Mouse (Mus musculus): ENCODE measurements around the gene Cpox. TPM values are rescaled to one million over a fixed set of nuclear protein-coding genes. Genes with fewer than 3 reads are reported as not detected.
A peak's percentile ranks its signal among the peaks of the same experiment; 100 is the strongest.

Gene Cpox
- polyA plus RNA-seq, 1 experiment from 2014 or later = 40.9 TPM

DNA sequence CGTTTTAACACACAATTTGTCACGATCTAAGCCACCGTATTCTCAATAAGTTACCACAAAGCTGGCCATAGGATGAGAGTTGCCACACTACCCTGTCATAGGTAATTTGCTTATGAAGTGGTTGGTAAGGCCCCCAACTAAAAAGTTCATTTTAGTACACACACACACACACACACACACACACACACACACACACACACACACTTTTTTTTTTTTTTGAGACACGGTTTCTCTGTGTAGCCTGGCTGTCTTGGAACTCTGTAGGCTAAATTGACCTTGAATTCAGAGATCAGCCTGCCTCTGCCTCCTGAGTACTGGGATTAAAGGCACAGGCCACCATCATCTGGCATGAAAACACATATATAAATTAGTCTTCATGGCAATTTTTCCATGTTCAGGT, 13.8 kb downstream of the Cpox start:
- H3K9ac ChIP-seq (ENCODE audit: low read depth, low read length) = no peak overlapping the region
- no peak for TF ChIP-seq CTCF (IDR thresholded peaks at IDR 0.05; ENCODE audit: low read depth)
- no peaks in the 10 kb centered on the region for H3K36me3 ChIP-seq (ENCODE audit: insufficient read depth, low read length)
- no peaks in the 10 kb centered on the region for H3K9me3 ChIP-seq (replicated peaks; ENCODE audit: low read length)
- no peak overlapping the region for H3K4me2 ChIP-seq (ENCODE audit: low read length)
- DNase-seq (ENCODE audit: low spot score) (no peak), ATAC-seq (replicated peaks; ENCODE audit: low FRiP score, low read depth) (no peak)
- WGBS = 90% methylated on average over 4 of the region's 4 CpGs
- no peaks in the 10 kb centered on the region for H3K27me3 ChIP-seq (ENCODE audit: insufficient read depth, low read length)
- H3K4me3 ChIP-seq (replicated peaks; ENCODE audit: low read depth, low read length) = no peak overlapping the region
- no peaks in the 10 kb centered on the region for H3K4me1 ChIP-seq (replicated peaks; ENCODE audit: insufficient read depth, low read length)
- H3K27ac ChIP-seq = no peak overlapping the region

DNA sequence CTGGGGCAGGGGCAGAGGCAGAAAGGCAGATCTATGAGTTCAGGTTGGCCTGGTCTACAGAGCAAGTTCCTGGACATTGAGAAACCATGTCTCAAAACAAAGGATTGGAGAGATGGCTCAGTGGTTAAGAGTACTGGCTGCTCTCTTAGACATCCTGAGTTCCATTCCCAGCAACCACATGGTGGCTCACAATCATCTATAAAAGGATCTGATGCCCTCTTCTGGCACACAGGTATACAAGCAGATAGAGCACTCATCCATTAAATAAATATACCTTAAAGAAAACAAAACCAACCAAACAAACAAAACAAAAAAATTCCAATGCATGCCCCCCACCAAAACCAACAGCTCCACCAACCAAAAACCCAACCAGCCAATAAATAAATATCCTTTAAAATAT, 14.4 kb downstream of the Cpox start:
- DNase-seq (ENCODE audit: low spot score) = no peak
- no peak overlapping the region for H3K27ac ChIP-seq

DNA sequence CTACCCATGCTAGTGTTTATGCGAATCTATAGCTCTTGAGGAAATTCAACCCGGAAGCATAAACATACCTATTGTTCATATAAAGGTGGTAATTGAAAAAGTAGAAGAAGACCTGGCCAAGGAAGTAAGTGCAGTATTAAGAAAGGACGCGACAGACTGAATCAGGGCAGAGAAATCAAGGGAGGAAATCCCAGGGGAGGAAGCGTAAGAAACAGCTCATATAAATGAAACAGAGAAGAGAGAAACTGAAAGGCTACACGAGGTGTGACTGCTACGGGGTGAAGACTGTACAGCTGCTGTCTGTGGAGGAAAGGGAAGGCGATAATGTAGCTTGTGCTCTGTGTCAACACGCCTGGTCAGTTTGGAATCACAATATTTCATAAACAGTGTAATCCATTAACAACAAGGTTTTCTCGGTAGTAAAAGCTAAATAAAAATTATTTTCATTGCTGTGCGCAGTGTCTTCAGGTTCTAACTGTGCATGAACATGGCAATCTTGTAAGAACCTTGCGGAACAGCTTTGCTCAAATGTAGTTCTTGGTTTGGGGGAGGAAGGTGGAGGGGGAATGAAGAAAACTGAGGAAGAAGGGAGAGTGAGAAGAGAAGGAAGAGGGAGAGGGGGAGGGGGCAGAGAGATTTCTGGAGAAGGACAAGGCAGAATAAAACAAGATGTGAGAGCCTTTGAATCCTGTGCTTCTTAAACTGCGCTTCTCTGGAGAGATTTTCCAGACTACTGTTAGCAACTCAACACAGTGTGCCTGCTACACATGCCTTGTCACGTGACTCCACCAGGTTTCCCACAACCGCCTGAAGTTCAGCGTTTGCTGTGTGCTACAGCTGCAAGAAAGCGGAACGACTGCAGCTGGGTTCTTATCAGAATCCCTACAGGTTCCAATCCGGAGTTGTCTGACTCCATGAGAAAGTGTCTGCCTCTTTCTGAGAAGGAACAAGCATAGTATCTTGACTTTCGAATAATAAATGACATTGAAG, 15.8 kb downstream of the Cpox start:
- DNase-seq (ENCODE audit: low spot score) (no peak), ATAC-seq (replicated peaks; ENCODE audit: low FRiP score, low read depth) (no peak)
- Histone ChIP-seq H3K4me1 (replicated peaks; ENCODE audit: insufficient read depth, low read length) (no peaks in the 10 kb centered on the region), H3K36me3 (ENCODE audit: insufficient read depth, low read length) (no peaks in the 10 kb centered on the region), H3K9me3 (replicated peaks; ENCODE audit: low read length) (no peaks in the 10 kb centered on the region), H3K27me3 (ENCODE audit: insufficient read depth, low read length) (no peaks in the 10 kb centered on the region), H3K4me2 (ENCODE audit: low read length) (no peak overlapping the region), H3K9ac (ENCODE audit: low read depth, low read length) (no peak overlapping the region), H3K27ac (no peak overlapping the region), H3K4me3 (replicated peaks; ENCODE audit: low read depth, low read length) (no peak overlapping the region)
- 65% methylated on average over 20 of the region's 20 CpGs for WGBS
- TF ChIP-seq CTCF (IDR thresholded peaks at IDR 0.05; ENCODE audit: low read depth) = no peak

More for the DNA sequence above, 14.4 kb downstream of the Cpox start:
- H3K36me3 ChIP-seq (ENCODE audit: insufficient read depth, low read length) = no peaks in the 10 kb centered on the region
- H3K4me3 ChIP-seq (replicated peaks; ENCODE audit: low read depth, low read length) = no peak overlapping the region
- H3K4me2 ChIP-seq (ENCODE audit: low read length) = no peak overlapping the region
- TF ChIP-seq CTCF (IDR thresholded peaks at IDR 0.05; ENCODE audit: low read depth) = peak; percentile 38; the same call in 1 of the 2 replicates
- H3K4me1 ChIP-seq (replicated peaks; ENCODE audit: insufficient read depth, low read length) = no peaks in the 10 kb centered on the region
- H3K9ac ChIP-seq (ENCODE audit: low read depth, low read length) = no peak overlapping the region
- H3K27me3 ChIP-seq (ENCODE audit: insufficient read depth, low read length) = no peaks in the 10 kb centered on the region
- H3K9me3 ChIP-seq (replicated peaks; ENCODE audit: low read length) = no peaks in the 10 kb centered on the region
- no peak for ATAC-seq (replicated peaks; ENCODE audit: low FRiP score, low read depth)

DNA sequence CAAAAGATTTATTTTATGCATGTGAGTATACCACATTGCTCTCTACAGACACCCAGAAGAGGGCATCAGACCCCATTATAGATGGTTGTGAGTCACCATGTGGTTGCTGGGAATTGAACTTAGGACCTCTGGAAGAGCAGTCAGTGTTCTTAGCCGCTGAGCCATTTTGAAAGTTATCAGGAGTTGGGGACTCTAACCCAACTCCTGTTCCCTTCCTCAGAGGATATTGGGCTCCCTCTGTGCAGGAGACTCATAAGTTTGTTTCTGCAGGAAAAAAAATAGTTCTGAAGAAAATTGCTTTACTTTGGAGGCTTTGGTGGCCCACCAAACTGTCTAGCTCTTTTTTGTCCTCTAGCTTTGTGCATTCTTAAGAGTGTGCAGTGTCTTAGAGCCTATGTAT, 18.4 kb downstream of the Cpox start:
- Histone ChIP-seq H3K4me3 (replicated peaks; ENCODE audit: low read depth, low read length) (no peak overlapping the region), H3K9me3 (replicated peaks; ENCODE audit: low read length) (no peaks in the 10 kb centered on the region), H3K9ac (ENCODE audit: low read depth, low read length) (no peak overlapping the region), H3K27ac (no peak overlapping the region), H3K4me2 (ENCODE audit: low read length) (no peak overlapping the region), H3K4me1 (replicated peaks; ENCODE audit: insufficient read depth, low read length) (no peaks in the 10 kb centered on the region), H3K27me3 (ENCODE audit: insufficient read depth, low read length) (no peaks in the 10 kb centered on the region), H3K36me3 (ENCODE audit: insufficient read depth, low read length) (no peaks in the 10 kb centered on the region)
- DNase-seq (ENCODE audit: low spot score) (no peak), ATAC-seq (replicated peaks; ENCODE audit: low FRiP score, low read depth) (no peak)
- 95% methylated on average over 1 of the region's 1 CpGs for WGBS
- no peak for TF ChIP-seq CTCF (IDR thresholded peaks at IDR 0.05; ENCODE audit: low read depth)

DNA sequence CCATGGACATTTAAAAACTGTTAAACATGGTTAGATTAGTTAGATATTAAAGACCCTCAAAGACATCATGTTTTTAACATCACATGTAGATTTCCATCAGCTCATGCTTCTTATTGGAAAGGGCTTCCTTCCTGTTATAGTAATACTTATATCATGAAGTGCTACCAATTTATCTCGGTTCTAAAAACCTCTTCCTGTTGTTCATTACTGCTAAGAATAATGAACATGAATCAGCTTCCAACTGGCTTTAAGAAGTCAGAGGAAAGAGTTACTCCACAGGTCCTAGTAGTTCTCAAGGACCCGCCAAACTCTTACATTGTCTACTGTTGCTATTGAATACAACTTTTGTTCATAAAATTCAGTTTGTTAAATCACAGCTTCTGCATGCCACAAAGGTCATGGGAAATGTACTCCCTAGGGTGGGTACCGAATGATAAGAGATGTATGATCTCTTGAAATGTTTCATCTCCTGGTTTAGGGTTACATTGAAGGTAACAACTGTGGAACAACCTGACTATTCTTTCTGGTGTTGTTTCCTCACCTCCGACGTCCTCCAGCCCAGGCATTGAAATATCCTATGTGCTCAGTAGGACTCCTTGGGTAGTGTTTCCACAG, 19.6 kb downstream of the Cpox start:
- TF ChIP-seq CTCF (IDR thresholded peaks at IDR 0.05; ENCODE audit: low read depth) = no peak
- Histone ChIP-seq H3K27me3 (ENCODE audit: insufficient read depth, low read length) (no peaks in the 10 kb centered on the region), H3K4me1 (replicated peaks; ENCODE audit: insufficient read depth, low read length) (no peaks in the 10 kb centered on the region), H3K36me3 (ENCODE audit: insufficient read depth, low read length) (no peaks in the 10 kb centered on the region), H3K4me3 (replicated peaks; ENCODE audit: low read depth, low read length) (no peak overlapping the region), H3K9ac (ENCODE audit: low read depth, low read length) (no peak overlapping the region), H3K9me3 (replicated peaks; ENCODE audit: low read length) (no peaks in the 10 kb centered on the region), H3K4me2 (ENCODE audit: low read length) (no peak overlapping the region), H3K27ac (no peak overlapping the region)
- ATAC-seq (replicated peaks; ENCODE audit: low FRiP score, low read depth) (no peak), DNase-seq (ENCODE audit: low spot score) (no peak)
- WGBS = 77% methylated on average over 5 of the region's 5 CpGs

DNA sequence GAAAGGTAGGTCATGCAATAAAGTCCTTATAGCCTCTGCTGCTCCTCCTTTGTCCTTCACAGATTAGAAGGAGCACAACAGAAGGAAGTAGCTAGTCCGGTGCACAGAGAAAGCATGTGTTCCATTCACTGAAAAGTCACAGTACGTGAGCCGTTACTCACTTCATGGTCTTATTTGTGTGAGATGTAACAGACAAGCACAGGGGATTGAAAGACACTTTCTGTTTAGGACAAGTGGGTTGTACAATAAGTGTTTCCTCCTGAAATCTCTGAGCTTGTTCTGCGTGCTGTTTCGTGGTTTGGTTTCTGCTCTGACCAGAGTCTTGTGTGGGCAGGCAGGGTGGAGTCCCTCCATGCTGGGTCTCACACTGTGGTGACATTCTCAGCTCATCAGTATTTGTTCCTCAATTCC, 20.2 kb downstream of the Cpox start:
- no peak for TF ChIP-seq CTCF (IDR thresholded peaks at IDR 0.05; ENCODE audit: low read depth)

More for the DNA sequence above, 20.2 kb downstream of the Cpox start:
- no peak overlapping the region for H3K9ac ChIP-seq (ENCODE audit: low read depth, low read length)
- H3K36me3 ChIP-seq (ENCODE audit: insufficient read depth, low read length) = no peaks in the 10 kb centered on the region
- H3K27me3 ChIP-seq (ENCODE audit: insufficient read depth, low read length) = no peaks in the 10 kb centered on the region
- no peaks in the 10 kb centered on the region for H3K4me1 ChIP-seq (replicated peaks; ENCODE audit: insufficient read depth, low read length)
- ATAC-seq (replicated peaks; ENCODE audit: low FRiP score, low read depth) (no peak), DNase-seq (ENCODE audit: low spot score) (no peak)
- no peak overlapping the region for H3K27ac ChIP-seq
- H3K4me2 ChIP-seq (ENCODE audit: low read length) = no peak overlapping the region
- WGBS = 84% methylated on average over 5 of the region's 5 CpGs
- no peaks in the 10 kb centered on the region for H3K9me3 ChIP-seq (replicated peaks; ENCODE audit: low read length)
- H3K4me3 ChIP-seq (replicated peaks; ENCODE audit: low read depth, low read length) = no peak overlapping the region

All from kidney, postnatal 0 days (tissue).